Mouse (Mus musculus) heart, postnatal 0 days (tissue): ENCODE results near the gene Foxq1. TPM values are rescaled to one million over a fixed set of nuclear protein-coding genes. Genes with fewer than 3 reads are reported as not detected.

Experiments
- ATAC-seq: fragments of 200-750 bp; cut with Nextera tagmentation; 2 replicates; pipeline ENCODE4 v1.8.0; 2017; ENCODE audit warnings: low read depth, moderate number of reproducible peaks, moderate library complexity; ENCODE audit not compliant: insufficient read depth
- DNase-seq: peaks from one replicate; pipeline ENCODE4 v3.0.0-alpha.2; 2016; ENCODE audit warnings: low spot score
- H3K27ac ChIP-seq: fragments of 300-500 bp; sonication (generic); 2 replicates; pipeline ENCODE4 v1.5.1; 2014; ENCODE audit warnings: low read depth, mild to moderate bottlenecking
- H3K27me3 ChIP-seq: fragments of 300-500 bp; sonication (generic); 2 replicates; pipeline ENCODE4 v1.6.1; 2014; ENCODE audit warnings: low read length, mixed read lengths; ENCODE audit not compliant: control insufficient read depth, insufficient read depth
- H3K36me3 ChIP-seq: fragments of 300-500 bp; sonication (generic); replicated peaks from 2 replicates; pipeline ENCODE4 v1.6.1; 2014; ENCODE audit warnings: low read length, mixed read lengths; ENCODE audit not compliant: control insufficient read depth, insufficient read depth
- H3K4me1 ChIP-seq: fragments of 300-500 bp; sonication (generic); 2 replicates; pipeline ENCODE4 v1.6.1; 2014; ENCODE audit warnings: antibody characterized with exemption; ENCODE audit not compliant: control insufficient read depth, insufficient read depth
- H3K4me2 ChIP-seq: fragments of 300-500 bp; sonication (generic); 2 replicates; pipeline ENCODE4 v1.6.1; 2014; ENCODE audit warnings: low read depth, mild to moderate bottlenecking, low read length, moderate library complexity
- H3K4me3 ChIP-seq: fragments of 300-500 bp; sonication (generic); 2 replicates; pipeline ENCODE4 v1.5.1; 2014; ENCODE audit warnings: low read depth, low read length
- H3K9ac ChIP-seq: fragments of 300-500 bp; sonication (generic); replicated peaks from 2 replicates; pipeline ENCODE4 v1.6.1; 2014; ENCODE audit warnings: low read depth, low read length, mixed read lengths
- H3K9me3 ChIP-seq: fragments of 300-500 bp; sonication (generic); replicated peaks from 2 replicates; pipeline ENCODE4 v1.6.1; 2016; ENCODE audit warnings: low read length; ENCODE audit not compliant: control insufficient read depth
- CTCF ChIP-seq: IDR thresholded peaks from 2 replicates; pipeline ENCODE4 v1.5.1; 2016; ENCODE audit warnings: antibody characterized with exemption, control low read depth, low read depth
- EP300 ChIP-seq: IDR thresholded peaks from 2 replicates; pipeline ENCODE4 v1.6.1; 2016; ENCODE audit warnings: antibody characterized with exemption, low read depth
- WGBS: fragments of 180-500 bp; shearing (Covaris S2); extraction: QIAGEN DNeasy Blood & Tissue Kit; methylation state at CpG from one replicate; pipeline ENCODE4 v1.1.7; 2014; 5-methylcytosine and 5-hydroxymethylcytosine counted together
- polyA plus RNA-seq: library from polyadenylated mRNA; unstranded; fragments of >200 nt; fragmentation: Nextera tagmentation; extraction: Ambion mirVana; gene quantifications from 2 replicates; pipeline ENCODE4 v1.2.1, GENCODE M21; 2015
- total RNA-seq: library from RNA; depleted of rRNA; stranded (reverse); fragments of >200 nt; gene quantifications from 2 replicates; pipeline ENCODE4 v1.2.3, GENCODE M21; 2014; ENCODE audit warnings: low replicate concordance

Foxq1 gene
- total and polyA plus RNA-seq, 2 experiments from 2014 or later: 0.07 to 8.0 TPM

DNA sequence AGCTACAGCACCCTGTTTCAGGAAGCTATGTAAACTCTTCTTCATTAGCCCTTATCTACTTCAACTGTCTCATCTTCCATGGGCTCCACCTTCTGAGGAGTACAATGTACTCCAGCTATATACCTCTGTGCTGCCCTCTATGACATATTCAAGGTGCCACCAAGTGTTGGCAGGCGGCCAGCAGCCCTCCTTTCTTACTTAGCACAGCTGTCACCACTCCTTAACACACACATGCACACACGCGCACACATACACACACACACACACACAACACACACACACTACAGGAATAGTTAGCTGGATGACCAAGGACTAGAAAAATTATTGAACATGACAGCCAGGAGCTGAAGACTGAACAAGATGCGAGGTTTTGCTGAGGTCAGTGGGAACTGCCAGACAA lies 31.0 kb upstream of the Foxq1 start:
- Histone ChIP-seq H3K4me3 (no peak overlapping the region), H3K9me3 (no peaks in the 10 kb centered on the region), H3K36me3 (no peaks in the 10 kb centered on the region), H3K27ac (no peak overlapping the region), H3K9ac (no peak overlapping the region), H3K27me3 (no peaks in the 10 kb centered on the region), H3K4me2 (no peak overlapping the region), H3K4me1 (no peaks in the 10 kb centered on the region)
- DNase-seq (no peak), ATAC-seq (no peak)
- TF ChIP-seq EP300 (no peak), CTCF (no peak)
- WGBS: 41% methylated on average over 4 of the region's 4 CpGs

DNA sequence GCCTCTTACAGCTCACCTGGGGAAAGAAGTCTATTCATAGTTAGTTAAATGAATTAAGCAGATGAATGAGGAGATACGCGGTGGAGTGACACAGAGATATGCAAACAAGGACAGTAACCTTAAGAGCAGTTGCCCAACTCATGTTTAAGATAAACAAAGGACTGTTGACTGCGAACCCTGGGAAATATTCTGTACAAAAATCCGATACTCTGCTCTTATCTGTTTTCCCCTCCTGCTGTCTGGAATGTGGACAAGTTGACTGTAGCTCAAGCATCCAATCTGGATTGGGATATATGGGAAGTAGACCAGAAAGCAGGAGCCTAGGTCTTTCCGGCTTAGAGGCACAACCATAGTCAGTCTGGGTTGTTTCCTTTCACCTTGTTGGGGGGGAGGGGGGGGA lies 24.7 kb upstream of the Foxq1 start:
- Histone ChIP-seq H3K36me3 (no peaks in the 10 kb centered on the region), H3K27ac (no peak overlapping the region), H3K4me3 (no peak overlapping the region), H3K9ac (no peak overlapping the region), H3K4me1 (no peaks in the 10 kb centered on the region), H3K4me2 (no peak overlapping the region), H3K9me3 (no peaks in the 10 kb centered on the region), H3K27me3 (no peaks in the 10 kb centered on the region)
- DNase-seq: no peak
- WGBS: 49% methylated on average over 5 of the region's 5 CpGs
- ATAC-seq: no peak
- TF ChIP-seq CTCF (no peak), EP300 (no peak)

DNA sequence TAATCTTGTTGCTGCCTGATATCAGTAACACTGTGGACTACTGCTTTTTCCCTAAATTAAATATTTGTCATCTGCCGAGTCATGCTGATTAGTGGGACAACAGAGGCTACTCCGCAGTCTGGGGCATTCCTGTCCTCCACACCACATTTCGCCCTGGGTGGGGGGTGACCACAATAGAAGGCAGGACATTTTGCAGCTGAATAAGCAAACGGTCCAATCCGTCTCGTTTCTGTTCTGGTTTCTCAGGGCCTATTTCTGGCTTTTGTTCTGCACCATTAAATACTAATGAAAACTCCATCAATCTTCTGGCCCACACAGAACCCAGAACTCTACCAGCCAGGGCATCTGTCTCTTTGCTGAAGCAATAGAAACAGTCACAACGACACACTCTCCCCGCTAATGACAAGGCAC lies 24.3 kb upstream of the Foxq1 start:
- no peak overlapping the region for H3K27ac ChIP-seq
- H3K36me3 ChIP-seq: no peaks in the 10 kb centered on the region
- no peaks in the 10 kb centered on the region for H3K27me3 ChIP-seq
- H3K4me1 ChIP-seq: no peaks in the 10 kb centered on the region
- H3K4me3 ChIP-seq: no peak overlapping the region
- ATAC-seq (no peak), DNase-seq (no peak)
- no peak for TF ChIP-seq CTCF
- no peak for TF ChIP-seq EP300
- WGBS: 53% methylated on average over 8 of the region's 8 CpGs
- H3K9ac ChIP-seq: no peak overlapping the region
- H3K9me3 ChIP-seq: no peaks in the 10 kb centered on the region
- no peak overlapping the region for H3K4me2 ChIP-seq

DNA sequence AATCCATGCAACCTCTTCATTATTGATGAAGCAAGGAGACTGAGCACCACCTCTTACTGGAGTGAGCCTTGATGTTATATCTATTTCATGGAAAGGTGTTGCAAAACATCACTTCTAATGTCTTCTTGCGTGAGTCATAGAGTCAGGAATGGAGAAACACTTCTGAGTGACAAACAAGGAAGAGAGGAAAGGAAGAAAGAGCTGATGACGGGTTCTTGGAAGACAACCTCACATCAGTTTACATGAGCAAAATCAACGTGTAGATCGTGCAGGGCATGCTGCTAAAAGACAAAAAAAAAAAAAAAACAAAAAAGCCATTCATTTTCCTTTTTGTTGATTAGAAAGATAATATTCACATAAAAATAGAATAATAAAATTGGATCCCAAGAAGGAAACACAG lies 21.2 kb upstream of the Foxq1 start:
- DNase-seq: no peak
- no peaks in the 10 kb centered on the region for H3K36me3 ChIP-seq
- no peak for ATAC-seq
- no peak for TF ChIP-seq CTCF
- TF ChIP-seq EP300: no peak
- WGBS: 66% methylated on average over 4 of the region's 4 CpGs
- H3K9me3 ChIP-seq: no peaks in the 10 kb centered on the region
- no peak overlapping the region for H3K4me2 ChIP-seq
- no peak overlapping the region for H3K27ac ChIP-seq
- no peaks in the 10 kb centered on the region for H3K4me1 ChIP-seq
- H3K9ac ChIP-seq: no peak overlapping the region
- no peak overlapping the region for H3K4me3 ChIP-seq
- no peaks in the 10 kb centered on the region for H3K27me3 ChIP-seq

DNA sequence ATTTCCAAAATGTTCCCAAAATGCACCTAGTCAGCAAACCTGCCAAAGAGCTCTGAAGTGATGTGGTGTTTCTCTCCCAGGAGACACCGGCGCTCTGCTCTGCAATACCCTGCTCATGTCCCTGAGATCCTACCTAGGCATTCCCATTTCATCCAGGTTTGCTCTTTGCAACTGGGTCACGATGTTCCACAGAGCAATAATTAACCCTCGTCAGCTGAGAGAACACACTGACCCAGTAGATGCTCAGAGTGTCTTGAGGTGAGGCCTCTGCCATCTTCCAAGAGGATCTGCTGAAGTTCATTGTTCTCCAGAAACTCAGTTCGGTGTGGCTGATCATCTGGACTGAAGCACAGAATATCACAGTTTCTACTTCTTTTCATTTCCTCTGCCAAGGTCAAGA lies 12.9 kb upstream of the Foxq1 start:
- TF ChIP-seq CTCF: no peak
- TF ChIP-seq EP300: no peak
- DNase-seq (no peak), ATAC-seq (no peak)
- no peaks in the 10 kb centered on the region for H3K4me1 ChIP-seq
- no peaks in the 10 kb centered on the region for H3K27me3 ChIP-seq
- no peak overlapping the region for H3K4me3 ChIP-seq
- H3K9me3 ChIP-seq: no peaks in the 10 kb centered on the region
- no peak overlapping the region for H3K4me2 ChIP-seq
- H3K36me3 ChIP-seq: no peaks in the 10 kb centered on the region
- H3K9ac ChIP-seq: no peak overlapping the region
- H3K27ac ChIP-seq: no peak overlapping the region
- 81% methylated on average over 5 of the region's 5 CpGs for WGBS

DNA sequence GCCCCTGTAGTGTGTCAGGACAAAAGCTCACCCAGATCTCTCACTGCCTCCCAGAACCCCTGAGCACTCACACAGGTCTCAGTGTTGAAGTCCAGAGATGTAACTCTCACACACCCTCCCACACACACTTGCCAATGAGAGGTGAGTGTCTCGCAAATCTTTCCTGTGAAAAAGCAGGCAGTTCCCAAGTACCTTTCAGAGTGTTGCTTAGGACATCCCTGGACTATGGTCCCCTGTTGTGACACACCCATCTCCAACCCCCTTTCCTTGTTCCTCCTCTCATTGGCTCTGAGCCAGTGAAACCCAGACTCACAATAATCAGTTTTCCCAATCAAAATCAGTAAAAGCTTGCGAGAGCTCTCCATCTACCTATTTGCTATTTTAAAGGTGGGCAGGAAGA lies 9.2 kb upstream of the Foxq1 start:
- TF ChIP-seq CTCF: no peak
- no peak for TF ChIP-seq EP300
- no peak overlapping the region for H3K4me3 ChIP-seq
- no peaks in the 10 kb centered on the region for H3K9me3 ChIP-seq
- ATAC-seq (no peak), DNase-seq (no peak)
- no peaks in the 10 kb centered on the region for H3K27me3 ChIP-seq
- no peak overlapping the region for H3K9ac ChIP-seq
- no peaks in the 10 kb centered on the region; the same call in 1 of the 2 replicates for H3K4me1 ChIP-seq
- 80% methylated on average over 2 of the region's 2 CpGs for WGBS
- H3K27ac ChIP-seq: no peak overlapping the region
- no peak overlapping the region for H3K4me2 ChIP-seq
- no peaks in the 10 kb centered on the region for H3K36me3 ChIP-seq
